Mouse (Mus musculus): Measurements from ENCODE around the gene Abcf1. TPM values are rescaled to one million over a fixed set of nuclear protein-coding genes. Genes with fewer than 3 reads are reported as not detected.
A peak's percentile ranks its signal among the peaks of the same experiment; 100 is the strongest.

Gene Abcf1
- polyA plus RNA-seq, 1 experiment from 2014 or later: 116 TPM

- WGBS: 95% methylated on average over 4 of the region's 4 CpGs
- H3K36me3 ChIP-seq (replicated peaks): peaks cover 76% of the 10 kb centered on the region
- H3K9me3 ChIP-seq: no peaks in the 10 kb centered on the region
- H3K4me1 ChIP-seq: peaks cover 21% of the 10 kb centered on the region
- H3K27ac ChIP-seq (replicated peaks): no peak overlapping the region
- H3K4me3 ChIP-seq: no peak overlapping the region
- H3K27me3 ChIP-seq (replicated peaks; ENCODE audit: low read depth, poor library complexity, severe bottlenecking): no peaks in the 10 kb centered on the region
- no peak for DNase-seq (ENCODE audit: low spot score)
Measured at GRCm38 (mm10) chr17:35923281-35923680, 46.3 kb downstream of the Abcf1 start.

- no peaks in the 10 kb centered on the region for H3K9me3 ChIP-seq
- H3K27me3 ChIP-seq (replicated peaks; ENCODE audit: low read depth, poor library complexity, severe bottlenecking): no peaks in the 10 kb centered on the region
- H3K36me3 ChIP-seq (replicated peaks): peaks cover 73% of the 10 kb centered on the region
- no peak overlapping the region for H3K27ac ChIP-seq (replicated peaks)
- WGBS: 89% methylated on average over 3 of the region's 3 CpGs
- peaks cover 21% of the 10 kb centered on the region for H3K4me1 ChIP-seq
- H3K4me3 ChIP-seq: no peak overlapping the region
- DNase-seq (ENCODE audit: low spot score): no peak
Measured at GRCm38 (mm10) chr17:35922566-35922965, 47.0 kb downstream of the Abcf1 start.

GRCm38 (mm10) chr17:35921710-35922109, 47.9 kb downstream of the Abcf1 start:
- H3K27me3 ChIP-seq (replicated peaks; ENCODE audit: low read depth, poor library complexity, severe bottlenecking): no peaks in the 10 kb centered on the region
- H3K9me3 ChIP-seq: no peaks in the 10 kb centered on the region
- WGBS: 91% methylated on average over 4 of the region's 4 CpGs
- H3K4me1 ChIP-seq: peaks cover 21% of the 10 kb centered on the region
- no peak overlapping the region for H3K4me3 ChIP-seq
- H3K36me3 ChIP-seq (replicated peaks): peaks cover 69% of the 10 kb centered on the region
- no peak overlapping the region for H3K27ac ChIP-seq (replicated peaks)
- no peak for DNase-seq (ENCODE audit: low spot score)

GRCm38 (mm10) chr17:35920862-35921562, 48.5 kb downstream of the Abcf1 start:
- Histone ChIP-seq H3K36me3 (replicated peaks) (peaks cover 62% of the 10 kb centered on the region), H3K4me3 (peak overlapping the region; percentile 2; the same call in 1 of the 2 replicates), H3K27ac (replicated peaks) (peak overlapping the region; percentile 51), H3K4me1 (peaks cover 21% of the 10 kb centered on the region), H3K27me3 (replicated peaks; ENCODE audit: low read depth, poor library complexity, severe bottlenecking) (no peaks in the 10 kb centered on the region), H3K9me3 (no peaks in the 10 kb centered on the region)
- DNase-seq (ENCODE audit: low spot score): peak; percentile 36
- WGBS: 74% methylated on average over 5 of the region's 5 CpGs

- 84% methylated on average over 1 of the region's 1 CpGs for WGBS
- Histone ChIP-seq H3K9me3 (no peaks in the 10 kb centered on the region), H3K4me3 (peak overlapping the region; percentile 83), H3K4me1 (peaks cover 23% of the 10 kb centered on the region), H3K27ac (replicated peaks) (peak overlapping the region; percentile 97), H3K36me3 (replicated peaks) (peaks cover 56% of the 10 kb centered on the region), H3K27me3 (replicated peaks; ENCODE audit: low read depth, poor library complexity, severe bottlenecking) (no peaks in the 10 kb centered on the region)
- no peak for DNase-seq (ENCODE audit: low spot score)
Measured at GRCm38 (mm10) chr17:35920384-35920783, 49.2 kb downstream of the Abcf1 start.

- DNase-seq (ENCODE audit: low spot score): no peak
- peaks cover 28% of the 10 kb centered on the region for H3K4me1 ChIP-seq
- H3K9me3 ChIP-seq: no peaks in the 10 kb centered on the region
- peak overlapping the region; percentile 97 for H3K27ac ChIP-seq (replicated peaks)
- peak overlapping the region; percentile 83 for H3K4me3 ChIP-seq
- no peaks in the 10 kb centered on the region for H3K27me3 ChIP-seq (replicated peaks; ENCODE audit: low read depth, poor library complexity, severe bottlenecking)
- peaks cover 51% of the 10 kb centered on the region for H3K36me3 ChIP-seq (replicated peaks)
- whole genome bisulfite sequencing: 74% methylated on average over 6 of the region's 6 CpGs
Measured at GRCm38 (mm10) chr17:35919864-35920301, 49.7 kb downstream of the Abcf1 start.

GRCm38 (mm10) chr17:35919060-35919715, 50.4 kb downstream of the Abcf1 start:
- DNase-seq (ENCODE audit: low spot score): peak; percentile 91
- Histone ChIP-seq H3K9me3 (no peaks in the 10 kb centered on the region), H3K4me3 (peak overlapping the region; percentile 83), H3K27ac (replicated peaks) (peak overlapping the region; percentile 97), H3K27me3 (replicated peaks; ENCODE audit: low read depth, poor library complexity, severe bottlenecking) (no peaks in the 10 kb centered on the region), H3K36me3 (replicated peaks) (peaks cover 48% of the 10 kb centered on the region), H3K4me1 (peaks cover 30% of the 10 kb centered on the region)
- 22% methylated on average over 7 of the region's 7 CpGs for WGBS

GRCm38 (mm10) chr17:35918276-35919059, 51.1 kb downstream of the Abcf1 start:
- Histone ChIP-seq H3K4me1 (peaks cover 30% of the 10 kb centered on the region), H3K27me3 (replicated peaks; ENCODE audit: low read depth, poor library complexity, severe bottlenecking) (no peaks in the 10 kb centered on the region), H3K27ac (replicated peaks) (peak overlapping the region; percentile 97), H3K4me3 (peak overlapping the region; percentile 83), H3K9me3 (no peaks in the 10 kb centered on the region), H3K36me3 (replicated peaks) (peaks cover 48% of the 10 kb centered on the region)
- under 1% methylated on average over 11 of the region's 11 CpGs for WGBS
- peak; percentile 65 for DNase-seq (ENCODE audit: low spot score)

GRCm38 (mm10) chr17:35917463-35918251, 51.9 kb downstream of the Abcf1 start:
- WGBS: under 1% methylated on average over 13 of the region's 13 CpGs
- Histone ChIP-seq H3K36me3 (replicated peaks) (peaks cover 48% of the 10 kb centered on the region), H3K9me3 (no peaks in the 10 kb centered on the region), H3K4me1 (peaks cover 30% of the 10 kb centered on the region), H3K27me3 (replicated peaks; ENCODE audit: low read depth, poor library complexity, severe bottlenecking) (no peaks in the 10 kb centered on the region), H3K4me3 (peak overlapping the region; percentile 83), H3K27ac (replicated peaks) (peak overlapping the region; percentile 97)
- peak; percentile 71 for DNase-seq (ENCODE audit: low spot score)

- Histone ChIP-seq H3K4me1 (peaks cover 30% of the 10 kb centered on the region), H3K36me3 (replicated peaks) (peaks cover 49% of the 10 kb centered on the region), H3K4me3 (peak overlapping the region; percentile 83), H3K27me3 (replicated peaks; ENCODE audit: low read depth, poor library complexity, severe bottlenecking) (no peaks in the 10 kb centered on the region), H3K9me3 (no peaks in the 10 kb centered on the region), H3K27ac (replicated peaks) (peak overlapping the region; percentile 97)
- DNase-seq (ENCODE audit: low spot score): peak; percentile 56
- WGBS: 1% methylated on average over 8 of the region's 8 CpGs
Measured at GRCm38 (mm10) chr17:35917143-35917462, 52.5 kb downstream of the Abcf1 start.

- Histone ChIP-seq H3K36me3 (replicated peaks) (peaks cover 55% of the 10 kb centered on the region), H3K27me3 (replicated peaks; ENCODE audit: low read depth, poor library complexity, severe bottlenecking) (no peaks in the 10 kb centered on the region)
- under 1% methylated on average over 83 of the region's 83 CpGs for WGBS
Measured at GRCm38 (mm10) chr17:35916297-35917142, 53.0 kb downstream of the Abcf1 start, which contains the start of the genes Mrps18b and Ppp1r10. TSS of gene Mrps18b (minus strand) at chr17:35916389. TSS of gene Ppp1r10 (plus strand) at chr17:35916434.

More at GRCm38 (mm10) chr17:35916297-35917142, 53.0 kb downstream of the Abcf1 start, which contains the start of the genes Mrps18b and Ppp1r10:
- Histone ChIP-seq H3K9me3 (no peaks in the 10 kb centered on the region), H3K27ac (replicated peaks) (peak within 1 kb of the TSS; percentile 97), H3K4me1 (peaks cover 30% of the 10 kb centered on the region), H3K4me3 (peak within 1 kb of the TSS; percentile 83)
- peak; percentile 99 for DNase-seq (ENCODE audit: low spot score)
